Mouse (Mus musculus): ENCODE measurements around the gene Dvl2. TPM values are rescaled to one million over a fixed set of nuclear protein-coding genes. Genes with fewer than 3 reads are reported as not detected.

The Dvl2 gene
- polyA plus RNA-seq, 1 experiment from 2014 or later, result 17.4 TPM

DNA sequence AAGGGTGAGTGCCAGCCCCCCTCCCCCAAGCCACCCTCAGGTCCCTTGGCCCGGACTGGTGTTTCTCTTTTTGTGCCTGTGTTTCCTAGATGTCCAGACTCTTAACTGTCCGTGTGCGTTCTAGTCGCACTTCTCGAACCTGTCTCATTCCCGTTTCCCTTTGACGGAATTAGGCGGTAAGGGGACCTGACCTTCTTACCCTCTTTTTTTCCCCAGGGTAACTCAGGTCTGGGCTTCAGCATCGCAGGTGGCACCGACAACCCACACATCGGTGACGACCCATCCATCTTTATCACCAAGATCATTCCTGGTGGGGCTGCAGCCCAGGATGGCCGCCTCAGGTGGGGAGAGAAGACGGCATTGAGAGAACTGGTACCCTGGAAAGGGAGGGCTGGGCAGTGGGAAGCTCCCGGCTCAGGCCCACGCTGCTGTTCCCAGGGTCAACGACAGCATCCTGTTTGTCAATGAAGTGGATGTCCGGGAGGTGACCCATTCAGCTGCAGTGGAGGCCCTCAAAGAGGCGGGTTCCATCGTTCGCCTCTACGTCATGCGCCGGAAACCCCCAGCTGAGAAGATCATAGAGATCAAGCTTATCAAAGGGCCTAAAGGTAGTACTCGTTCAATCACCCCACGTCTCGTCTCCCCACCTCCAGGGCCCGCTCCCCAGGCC lies 30.4 kb downstream of the Dvl2 start:
- Histone ChIP-seq H3K4me2 (no peak overlapping the region), H3K9ac (no peak overlapping the region), H3K9me3 (replicated peaks) (no peaks in the 10 kb centered on the region), H3K27ac (no peak overlapping the region), H3K27me3 (no peaks in the 10 kb centered on the region), H3K4me1 (replicated peaks) (peaks cover 42% of the 10 kb centered on the region), H3K36me3 (peaks cover 15% of the 10 kb centered on the region), H3K4me3 (no peak overlapping the region)
- WGBS, result 95% methylated on average over 28 of the region's 28 CpGs
- no peak for ATAC-seq (replicated peaks; ENCODE audit: insufficient number of reproducible peaks, insufficient read depth, low FRiP score, low read depth)

DNA sequence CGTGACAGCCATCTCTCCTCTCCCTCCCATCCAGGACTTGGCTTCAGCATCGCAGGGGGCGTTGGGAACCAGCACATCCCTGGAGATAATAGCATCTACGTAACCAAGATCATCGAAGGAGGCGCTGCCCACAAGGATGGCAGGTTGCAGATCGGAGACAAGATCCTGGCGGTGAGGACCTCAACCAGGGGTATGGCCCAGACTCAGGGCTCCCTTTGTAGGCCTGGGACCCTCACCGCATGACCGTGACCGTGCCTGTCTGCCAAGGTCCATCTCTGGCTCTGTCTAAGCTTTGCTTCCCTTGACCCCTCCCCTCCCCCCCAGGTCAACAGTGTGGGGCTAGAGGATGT lies 30.9 kb downstream of the Dvl2 start:
- H3K27me3 ChIP-seq, result no peaks in the 10 kb centered on the region
- no peaks in the 10 kb centered on the region for H3K9me3 ChIP-seq (replicated peaks)
- H3K9ac ChIP-seq, result no peak overlapping the region
- peaks cover 15% of the 10 kb centered on the region for H3K36me3 ChIP-seq
- peaks cover 37% of the 10 kb centered on the region for H3K4me1 ChIP-seq (replicated peaks)
- no peak overlapping the region for H3K27ac ChIP-seq
- WGBS, result 96% methylated on average over 11 of the region's 11 CpGs
- H3K4me2 ChIP-seq, result no peak overlapping the region
- H3K4me3 ChIP-seq, result no peak overlapping the region
- ATAC-seq (replicated peaks; ENCODE audit: insufficient number of reproducible peaks, insufficient read depth, low FRiP score, low read depth), result no peak

DNA sequence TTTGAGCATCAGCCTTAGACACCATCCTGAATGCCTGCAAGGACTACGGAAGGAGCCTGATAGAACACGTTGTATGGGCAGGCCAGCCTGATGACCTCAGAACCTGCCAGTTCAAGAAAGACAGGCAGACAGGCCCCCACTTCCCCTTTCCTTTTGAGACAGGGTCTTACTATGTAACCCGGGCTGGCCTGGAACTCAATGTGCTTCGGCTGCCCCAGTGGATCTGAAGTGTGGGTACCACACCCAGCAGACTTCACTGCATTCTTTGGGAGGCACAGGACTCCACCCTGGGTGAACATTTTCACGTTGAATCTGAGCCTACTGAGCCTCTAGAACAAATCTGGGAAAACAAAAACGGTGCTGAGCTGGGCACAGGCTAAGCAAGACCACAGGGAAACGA lies 37.8 kb downstream of the Dvl2 start:
- Histone ChIP-seq H3K4me1 (replicated peaks) (no peaks in the 10 kb centered on the region), H3K4me2 (no peak overlapping the region), H3K9ac (no peak overlapping the region), H3K9me3 (replicated peaks) (no peaks in the 10 kb centered on the region), H3K4me3 (no peak overlapping the region), H3K27ac (no peak overlapping the region), H3K36me3 (peaks cover 2% of the 10 kb centered on the region), H3K27me3 (no peaks in the 10 kb centered on the region)
- no peak for ATAC-seq (replicated peaks; ENCODE audit: insufficient number of reproducible peaks, insufficient read depth, low FRiP score, low read depth)
- WGBS, result 73% methylated on average over 7 of the region's 7 CpGs

DNA sequence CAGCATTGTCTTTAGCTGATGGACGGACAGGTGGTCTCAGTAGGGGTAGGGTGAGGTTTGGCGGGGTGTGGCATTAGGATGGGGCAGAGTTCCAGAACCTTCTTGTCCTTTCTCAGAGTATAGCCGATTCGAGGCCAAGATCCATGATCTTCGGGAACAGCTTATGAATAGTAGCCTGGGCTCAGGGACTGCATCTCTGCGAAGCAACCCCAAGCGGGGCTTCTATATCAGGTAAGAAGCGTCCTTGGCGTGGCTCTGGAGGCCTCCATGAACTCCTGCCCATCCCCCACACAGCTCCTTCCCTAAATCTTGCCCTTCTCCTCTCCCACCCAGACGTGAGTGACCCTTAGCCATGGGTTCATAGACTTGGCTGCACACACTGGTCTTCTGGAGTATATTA lies 39.2 kb downstream of the Dvl2 start:
- 87% methylated on average over 10 of the region's 10 CpGs for WGBS
- no peaks in the 10 kb centered on the region for H3K27me3 ChIP-seq
- no peak overlapping the region for H3K27ac ChIP-seq
- no peak for ATAC-seq (replicated peaks; ENCODE audit: insufficient number of reproducible peaks, insufficient read depth, low FRiP score, low read depth)
- no peaks in the 10 kb centered on the region for H3K9me3 ChIP-seq (replicated peaks)
- H3K9ac ChIP-seq, result no peak overlapping the region
- no peak overlapping the region for H3K4me3 ChIP-seq
- H3K4me1 ChIP-seq (replicated peaks), result no peaks in the 10 kb centered on the region
- no peak overlapping the region for H3K4me2 ChIP-seq
- no peaks in the 10 kb centered on the region; the same call in 1 of the 2 replicates for H3K36me3 ChIP-seq

DNA sequence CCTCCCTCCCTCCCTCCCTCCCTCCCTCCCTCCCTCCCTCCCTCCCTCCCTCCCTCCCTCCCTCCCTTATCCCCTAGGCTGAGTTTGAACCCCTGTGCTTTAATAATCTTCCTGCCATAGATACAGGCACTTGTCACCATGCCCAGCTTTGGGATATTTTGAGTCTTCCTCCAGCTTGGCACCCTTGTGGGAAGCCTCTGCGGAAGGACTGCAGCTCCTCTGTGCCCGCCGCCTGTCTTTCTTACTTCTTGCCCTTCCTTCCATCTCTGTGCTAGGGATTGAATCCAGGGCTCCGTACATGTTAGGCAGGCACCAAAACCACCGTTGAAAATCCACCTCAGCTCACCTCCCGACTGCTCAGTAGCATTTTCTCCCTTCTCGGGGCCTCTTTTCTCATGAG lies 39.8 kb downstream of the Dvl2 start:
- 78% methylated on average over 7 of the region's 7 CpGs for WGBS
- Histone ChIP-seq H3K4me3 (no peak overlapping the region), H3K27me3 (no peaks in the 10 kb centered on the region), H3K4me1 (replicated peaks) (no peaks in the 10 kb centered on the region), H3K9ac (no peak overlapping the region), H3K9me3 (replicated peaks) (no peaks in the 10 kb centered on the region), H3K27ac (no peak overlapping the region), H3K36me3 (no peaks in the 10 kb centered on the region; the same call in 1 of the 2 replicates), H3K4me2 (no peak overlapping the region)
- no peak for ATAC-seq (replicated peaks; ENCODE audit: insufficient number of reproducible peaks, insufficient read depth, low FRiP score, low read depth)

DNA sequence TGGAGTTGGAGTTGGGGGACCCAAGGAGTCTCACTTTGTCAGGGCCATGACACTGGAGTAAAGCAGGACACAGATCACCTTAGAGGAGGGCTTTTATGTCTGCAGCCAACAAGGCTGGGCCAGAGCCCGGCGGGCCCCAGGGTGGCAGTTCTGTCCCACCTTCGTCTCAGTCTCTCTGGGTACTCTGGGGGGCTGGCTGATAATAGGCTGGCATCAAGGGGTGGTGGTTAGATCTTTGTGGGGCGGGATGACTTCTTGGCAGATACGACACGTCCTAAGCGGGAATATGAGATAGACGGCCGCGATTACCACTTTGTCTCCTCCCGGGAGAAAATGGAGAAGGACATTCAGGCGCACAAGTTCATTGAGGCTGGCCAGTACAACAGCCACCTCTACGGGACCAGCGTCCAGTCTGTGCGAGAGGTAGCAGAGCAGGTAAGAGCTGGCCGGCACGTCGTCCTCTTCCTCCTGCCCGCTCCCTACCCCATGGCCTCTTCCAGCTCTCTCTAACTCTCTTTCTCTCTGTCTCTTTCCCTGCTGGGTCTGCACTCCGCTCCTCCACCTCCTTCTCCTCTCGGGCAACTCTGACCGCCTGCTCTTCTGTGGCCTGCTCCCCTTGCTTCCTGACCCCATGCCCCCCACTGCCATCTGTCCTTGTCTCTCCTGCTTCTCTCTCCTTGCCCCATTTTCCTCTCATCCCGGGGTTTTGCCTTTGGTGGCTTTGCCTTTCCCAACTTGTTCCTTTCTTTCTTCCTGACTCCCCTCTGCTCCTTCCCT lies 42.1 kb downstream of the Dvl2 start:
- ATAC-seq (replicated peaks; ENCODE audit: insufficient number of reproducible peaks, insufficient read depth, low FRiP score, low read depth), result no peak
- no peak overlapping the region for H3K9ac ChIP-seq
- no peak overlapping the region for H3K4me3 ChIP-seq
- no peaks in the 10 kb centered on the region; the same call in 1 of the 2 replicates for H3K36me3 ChIP-seq
- H3K27ac ChIP-seq, result no peak overlapping the region
- H3K9me3 ChIP-seq (replicated peaks), result no peaks in the 10 kb centered on the region
- no peak overlapping the region for H3K4me2 ChIP-seq
- WGBS, result 88% methylated on average over 23 of the region's 23 CpGs
- no peaks in the 10 kb centered on the region for H3K27me3 ChIP-seq
- H3K4me1 ChIP-seq (replicated peaks), result no peaks in the 10 kb centered on the region

DNA sequence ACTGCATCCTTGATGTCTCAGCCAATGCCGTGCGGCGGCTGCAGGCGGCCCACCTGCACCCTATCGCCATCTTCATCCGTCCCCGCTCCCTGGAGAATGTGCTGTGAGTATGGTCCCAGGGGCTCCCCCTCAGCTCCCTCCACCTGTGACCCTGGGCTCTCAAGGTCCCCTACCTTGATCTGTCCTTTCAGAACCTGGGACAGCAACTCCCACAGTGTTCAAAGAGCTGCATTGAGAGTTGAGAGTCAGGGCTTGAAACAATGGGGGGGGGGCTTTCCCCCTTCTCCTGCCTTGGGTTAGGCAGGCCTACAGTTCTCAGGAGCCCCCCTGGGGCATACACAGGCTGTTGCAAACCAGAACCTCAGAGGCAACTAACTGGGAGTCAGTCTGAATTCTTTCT lies 43.3 kb downstream of the Dvl2 start:
- no peak overlapping the region for H3K4me3 ChIP-seq
- no peaks in the 10 kb centered on the region; the same call in 1 of the 2 replicates for H3K36me3 ChIP-seq
- no peak overlapping the region for H3K27ac ChIP-seq
- no peaks in the 10 kb centered on the region for H3K4me1 ChIP-seq (replicated peaks)
- no peaks in the 10 kb centered on the region for H3K27me3 ChIP-seq
- no peak overlapping the region for H3K4me2 ChIP-seq
- H3K9ac ChIP-seq, result no peak overlapping the region
- no peak for ATAC-seq (replicated peaks; ENCODE audit: insufficient number of reproducible peaks, insufficient read depth, low FRiP score, low read depth)
- H3K9me3 ChIP-seq (replicated peaks), result no peaks in the 10 kb centered on the region
- 82% methylated on average over 7 of the region's 7 CpGs for WGBS

DNA sequence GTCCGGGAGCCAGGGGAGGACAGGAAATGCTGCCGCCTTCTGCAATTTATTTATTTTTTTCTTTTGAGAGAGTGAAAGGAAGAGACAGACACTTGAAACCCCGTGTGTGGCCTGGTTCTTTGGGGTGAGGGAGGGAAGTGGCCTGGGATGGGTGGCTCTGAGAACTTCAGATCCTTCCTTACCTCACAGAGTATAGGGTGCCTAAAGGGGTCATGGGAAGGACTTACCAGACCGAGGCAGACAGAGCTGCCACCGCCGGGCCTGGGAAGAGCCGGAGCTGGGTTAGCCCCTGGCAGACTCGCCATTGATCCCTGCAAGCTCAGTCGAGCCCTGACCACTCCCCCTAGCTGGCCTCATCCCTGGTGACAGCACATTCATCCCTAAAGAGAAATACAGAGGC lies 45.0 kb downstream of the Dvl2 start:
- no peak overlapping the region for H3K9ac ChIP-seq
- H3K4me3 ChIP-seq, result no peak overlapping the region
- no peak overlapping the region for H3K27ac ChIP-seq
- no peaks in the 10 kb centered on the region for H3K36me3 ChIP-seq
- no peaks in the 10 kb centered on the region for H3K9me3 ChIP-seq (replicated peaks)
- no peak overlapping the region for H3K4me2 ChIP-seq
- H3K4me1 ChIP-seq (replicated peaks), result no peaks in the 10 kb centered on the region
- WGBS, result 56% methylated on average over 9 of the region's 9 CpGs
- no peak for ATAC-seq (replicated peaks; ENCODE audit: insufficient number of reproducible peaks, insufficient read depth, low FRiP score, low read depth)
- no peaks in the 10 kb centered on the region for H3K27me3 ChIP-seq

DNA sequence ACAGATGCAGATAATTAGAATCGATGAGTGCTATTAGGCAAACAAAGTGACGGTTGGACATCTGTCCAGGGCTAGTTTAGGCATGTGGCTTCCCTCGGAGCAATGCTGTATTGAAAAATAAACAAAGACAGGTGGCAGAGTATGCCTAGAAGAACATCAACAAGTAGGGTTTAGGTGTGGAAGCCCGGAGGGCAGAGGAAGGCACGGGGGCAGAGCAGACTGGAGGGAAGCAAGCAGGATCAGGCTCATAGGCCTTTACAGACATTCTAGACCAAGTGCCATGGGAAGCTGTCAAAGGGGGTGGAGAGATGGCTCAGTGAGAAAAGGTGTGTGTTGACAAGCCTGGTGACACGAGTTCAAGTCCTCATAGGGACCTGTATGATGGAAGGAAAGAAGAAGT lies 49.0 kb downstream of the Dvl2 start:
- H3K4me2 ChIP-seq, result no peak overlapping the region
- no peak overlapping the region for H3K27ac ChIP-seq
- H3K9me3 ChIP-seq (replicated peaks), result no peaks in the 10 kb centered on the region
- ATAC-seq (replicated peaks; ENCODE audit: insufficient number of reproducible peaks, insufficient read depth, low FRiP score, low read depth), result no peak
- H3K27me3 ChIP-seq, result no peaks in the 10 kb centered on the region; the same call in none of the 2 replicates
- no peaks in the 10 kb centered on the region for H3K36me3 ChIP-seq
- no peak overlapping the region for H3K9ac ChIP-seq
- no peak overlapping the region for H3K4me3 ChIP-seq
- WGBS, result 78% methylated on average over 6 of the region's 6 CpGs
- H3K4me1 ChIP-seq (replicated peaks), result no peaks in the 10 kb centered on the region

DNA sequence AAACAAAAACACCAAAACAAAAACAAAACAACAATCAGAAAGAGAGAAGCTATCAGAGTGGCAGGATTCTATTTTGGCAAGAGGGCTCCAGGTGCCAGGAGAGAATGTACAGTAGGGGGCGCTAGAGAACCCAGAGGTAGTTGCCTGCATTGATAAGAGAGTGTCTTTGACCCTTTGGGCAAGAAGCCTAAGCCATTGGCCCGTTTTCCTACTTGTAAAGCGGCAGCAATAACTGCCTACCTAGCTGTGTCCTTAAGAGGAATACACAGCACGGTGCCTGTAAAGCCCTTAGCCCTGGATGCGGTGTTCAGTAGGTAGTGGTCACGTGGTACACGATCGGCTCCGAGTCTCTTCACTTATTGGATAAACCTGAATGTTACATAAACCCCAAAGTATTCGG lies 49.4 kb downstream of the Dvl2 start:
- no peak overlapping the region for H3K27ac ChIP-seq
- 54% methylated on average over 10 of the region's 10 CpGs for WGBS
- no peak for ATAC-seq (replicated peaks; ENCODE audit: insufficient number of reproducible peaks, insufficient read depth, low FRiP score, low read depth)

DNA sequence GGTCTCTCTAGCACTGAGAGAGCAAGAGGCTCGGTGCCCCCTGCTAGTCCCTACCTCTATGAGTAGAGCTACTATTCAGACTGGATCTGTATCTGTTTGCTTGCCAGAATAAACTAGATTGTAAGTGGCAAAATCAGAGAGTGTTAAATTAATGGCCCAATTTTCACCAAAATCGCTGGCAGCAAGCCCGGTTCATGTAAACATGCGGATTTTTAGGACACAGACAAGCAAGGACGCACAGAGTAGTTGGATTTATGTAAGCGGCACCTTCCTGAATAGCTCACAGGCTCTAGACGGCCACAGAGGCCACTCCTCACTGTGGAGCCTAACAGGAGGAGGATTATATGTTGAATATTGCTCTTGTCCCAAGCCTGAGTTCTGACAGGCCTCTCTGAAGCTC lies 52.8 kb downstream of the Dvl2 start:
- Histone ChIP-seq H3K4me3 (no peak overlapping the region), H3K9ac (no peak overlapping the region), H3K4me2 (no peak overlapping the region), H3K27ac (no peak overlapping the region), H3K9me3 (replicated peaks) (no peaks in the 10 kb centered on the region), H3K36me3 (no peaks in the 10 kb centered on the region), H3K4me1 (replicated peaks) (peaks cover 3% of the 10 kb centered on the region; the same call in 1 of the 2 replicates), H3K27me3 (peaks cover 10% of the 10 kb centered on the region)
- no peak for ATAC-seq (replicated peaks; ENCODE audit: insufficient number of reproducible peaks, insufficient read depth, low FRiP score, low read depth)
- 66% methylated on average over 7 of the region's 7 CpGs for WGBS

More for the DNA sequence above, 49.4 kb downstream of the Dvl2 start:
- Histone ChIP-seq H3K4me1 (replicated peaks) (no peaks in the 10 kb centered on the region), H3K9me3 (replicated peaks) (no peaks in the 10 kb centered on the region), H3K4me3 (no peak overlapping the region), H3K4me2 (no peak overlapping the region), H3K36me3 (no peaks in the 10 kb centered on the region), H3K9ac (no peak overlapping the region), H3K27me3 (peaks cover 4% of the 10 kb centered on the region)
